Mouse (Mus musculus) erythroblast, embryonic 14.5 days (primary cell): Measurements from ENCODE around the gene Prkcg.

ENCODE experiments used
- GATA1 ChIP-seq: IDR thresholded peaks from 2 replicates; pipeline ENCODE4 v1.6.1; 2012; ENCODE audit warnings: low read length, inconsistent platforms, mixed read lengths
- TAL1 ChIP-seq: IDR thresholded peaks from 3 replicates; pipeline ENCODE4 v1.6.1; 2012; ENCODE audit warnings: low read length, inconsistent platforms, mixed read lengths

DNA sequence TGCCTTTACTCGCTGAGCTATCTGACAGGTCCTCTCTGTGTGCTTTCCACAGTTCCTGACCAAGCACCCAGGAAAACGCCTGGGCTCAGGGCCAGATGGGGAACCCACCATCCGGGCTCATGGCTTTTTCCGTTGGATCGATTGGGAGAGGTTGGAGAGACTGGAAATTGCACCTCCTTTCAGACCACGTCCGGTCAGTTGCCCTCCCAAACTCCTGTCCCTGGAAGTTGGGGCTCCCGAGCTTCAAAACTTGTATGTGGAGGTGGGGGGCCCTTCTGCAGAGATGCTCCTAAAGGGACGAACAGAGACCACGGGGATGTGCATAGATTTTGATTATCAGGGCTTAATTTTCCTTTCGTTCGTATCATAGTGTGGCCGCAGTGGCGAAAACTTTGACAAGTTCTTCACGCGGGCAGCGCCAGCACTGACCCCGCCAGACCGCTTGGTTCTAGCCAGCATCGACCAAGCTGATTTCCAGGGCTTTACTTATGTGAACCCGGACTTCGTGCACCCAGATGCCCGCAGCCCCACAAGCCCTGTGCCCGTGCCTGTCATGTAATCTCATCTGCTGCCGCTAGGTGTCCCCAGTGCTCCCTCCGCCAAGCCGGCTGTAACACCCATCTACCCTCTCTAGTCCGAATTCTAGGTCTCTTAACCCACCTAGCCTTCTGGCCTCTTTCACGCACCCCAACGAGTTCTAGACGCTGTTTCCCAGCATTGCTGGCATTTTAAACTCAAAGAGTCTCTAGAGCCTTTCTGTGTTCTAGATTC is 41.0 kb downstream of the Prkcg start:
- TF ChIP-seq TAL1 (no peak), GATA1 (no peak)
